Mouse (Mus musculus) spleen, adult 2 months (tissue): ENCODE measurements around the gene Anapc2. TPM values are rescaled to one million over a fixed set of nuclear protein-coding genes. Genes with fewer than 3 reads are reported as not detected.

ENCODE experiments used
- DNase-seq, 2 experiments: peaks; one replicate each; pipeline versions ENCODE4 v3.0.0 to v3.0.0-alpha.2; 2012 to 2021; ENCODE audit warnings: low spot score in 2 of 2, low read depth in 1 of 2
- H3K27ac ChIP-seq: fragments of 200-500 bp; 2 replicates; pipeline ENCODE4 v1.5.1; 2012; ENCODE audit warnings: low read length, inconsistent platforms; ENCODE audit not compliant: insufficient read depth
- H3K27me3 ChIP-seq: fragments of 200-500 bp; 2 replicates; pipeline ENCODE4 v1.6.1; 2012; ENCODE audit warnings: mild to moderate bottlenecking, moderate library complexity, low read length, inconsistent platforms; ENCODE audit not compliant: control insufficient read depth, insufficient read depth
- H3K36me3 ChIP-seq: fragments of 200-500 bp; 2 replicates; pipeline ENCODE4 v1.6.1; 2012; ENCODE audit warnings: mild to moderate bottlenecking, low read length, inconsistent platforms; ENCODE audit not compliant: control insufficient read depth, insufficient read depth
- H3K4me1 ChIP-seq: fragments of 200-500 bp; 2 replicates; pipeline ENCODE4 v1.6.1; 2011; ENCODE audit warnings: inconsistent platforms; ENCODE audit not compliant: control insufficient read depth, insufficient read depth, insufficient read length
- H3K4me3 ChIP-seq: fragments of 200-500 bp; 2 replicates; pipeline ENCODE4 v1.5.1; 2011; ENCODE audit warnings: mild to moderate bottlenecking, inconsistent platforms; ENCODE audit not compliant: insufficient read depth, insufficient read length; ENCODE audit errors: extremely low read depth
- CTCF ChIP-seq: fragments of 200-500 bp; IDR thresholded peaks from 2 replicates; pipeline ENCODE4 v1.5.1; 2011; ENCODE audit warnings: mild to moderate bottlenecking, inconsistent platforms; ENCODE audit not compliant: insufficient read depth, insufficient read length, insufficient replicate concordance; ENCODE audit errors: extremely low read depth
- POLR2A ChIP-seq: fragments of 200-500 bp; IDR thresholded peaks from 2 replicates; pipeline ENCODE4 v1.6.1; 2011; ENCODE audit warnings: low read depth, low read length, inconsistent platforms
- WGBS: fragments of 180-500 bp; shearing (Covaris S2); methylation state at CpG from one replicate; pipeline ENCODE4 v1.1.7; 2018; 5-methylcytosine and 5-hydroxymethylcytosine counted together
- polyA plus RNA-seq: library from polyadenylated mRNA; depleted of rRNA; stranded (reverse); fragments of >200 nt; gene quantifications from 2 replicates; pipeline ENCODE4 v1.2.3, GENCODE M21; 2012

The Anapc2 gene
- polyA plus RNA-seq, 1 experiment, result 55.7 TPM

DNA sequence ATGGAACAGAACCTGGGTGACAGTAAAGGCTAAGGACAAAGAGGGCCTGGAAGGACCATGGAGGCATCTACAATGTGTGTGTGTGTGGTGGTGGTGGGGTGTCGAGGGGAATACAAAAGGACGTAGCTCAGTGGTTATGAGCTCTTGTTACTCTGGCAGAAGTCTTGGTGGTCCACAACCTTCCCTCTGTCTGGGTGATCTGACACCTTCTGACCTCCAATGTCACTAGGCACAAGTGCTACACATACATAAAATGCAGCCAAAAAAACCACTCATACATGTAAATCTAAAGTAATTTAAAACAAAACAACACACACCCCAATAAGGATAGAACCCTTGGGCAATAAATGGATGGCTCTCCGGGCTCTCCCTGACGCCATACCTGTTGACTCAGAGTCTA lies 44.9 kb upstream of the Anapc2 start:
- no peak overlapping the region for H3K27ac ChIP-seq
- H3K27me3 ChIP-seq, result no peaks in the 10 kb centered on the region
- no peaks in the 10 kb centered on the region for H3K36me3 ChIP-seq
- TF ChIP-seq POLR2A (no peak), CTCF (no peak)
- 97% methylated on average over 4 of the region's 4 CpGs for WGBS
- H3K4me3 ChIP-seq, result no peak overlapping the region
- DNase-seq, result no peak
- H3K4me1 ChIP-seq, result peaks cover 8% of the 10 kb centered on the region; the same call in 1 of the 2 replicates

- peaks cover 7% of the 10 kb centered on the region; the same call in 1 of the 2 replicates for H3K4me1 ChIP-seq
- no peaks in the 10 kb centered on the region for H3K36me3 ChIP-seq
- peak; percentile 88; the same call in 1 of the 2 replicates for TF ChIP-seq CTCF
- no peak for TF ChIP-seq POLR2A
- H3K27ac ChIP-seq, result peak overlapping the region; percentile 62
- peak; percentile 84 to 85 for DNase-seq
- peak overlapping the region; percentile 39; the same call in 1 of the 2 replicates for H3K4me3 ChIP-seq
- 1% methylated on average over 7 of the region's 7 CpGs for WGBS
- no peaks in the 10 kb centered on the region for H3K27me3 ChIP-seq
Measured at GRCm38 (mm10) chr2:25228431-25228889, 43.8 kb upstream of the Anapc2 start.

GRCm38 (mm10) chr2:25228995-25229530 lies 43.2 kb upstream of the Anapc2 start:
- no peaks in the 10 kb centered on the region for H3K36me3 ChIP-seq
- peaks cover 3% of the 10 kb centered on the region; the same call in 1 of the 2 replicates for H3K4me1 ChIP-seq
- no peak for DNase-seq
- no peaks in the 10 kb centered on the region; the same call in 1 of the 2 replicates for H3K27me3 ChIP-seq
- no peak overlapping the region for H3K4me3 ChIP-seq
- WGBS, result 79% methylated on average over 6 of the region's 6 CpGs
- TF ChIP-seq POLR2A (no peak), CTCF (no peak)
- 0 out of 2 replicates have a peak overlapping the region, but pooled peaks have one; percentile 27 for H3K27ac ChIP-seq

DNA sequence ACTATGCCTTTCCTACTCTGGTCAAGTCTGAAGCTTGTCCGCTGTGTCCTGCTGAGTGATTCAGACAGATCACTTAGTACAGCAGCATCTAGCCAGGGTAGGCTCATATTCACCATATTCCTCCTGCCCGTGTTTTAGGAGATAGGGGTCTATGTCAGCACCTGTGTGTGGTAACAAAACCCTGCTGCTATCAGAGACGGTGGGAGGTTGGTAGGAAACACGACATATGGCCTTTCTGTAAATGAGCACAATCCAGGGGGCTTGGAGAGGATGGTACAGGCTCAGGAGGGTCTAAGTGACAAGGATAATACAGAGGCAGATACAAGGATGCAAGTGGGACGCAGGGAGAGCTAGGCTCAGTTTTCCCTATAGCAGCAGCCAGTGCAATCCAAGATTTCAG lies 42.7 kb upstream of the Anapc2 start:
- WGBS, result 91% methylated on average over 5 of the region's 5 CpGs
- TF ChIP-seq CTCF (no peak), POLR2A (no peak)
- peaks cover 3% of the 10 kb centered on the region; the same call in 1 of the 2 replicates for H3K4me1 ChIP-seq

GRCm38 (mm10) chr2:25230581-25230980 lies 41.7 kb upstream of the Anapc2 start:
- DNase-seq, result no peak
- WGBS, result 89% methylated on average over 7 of the region's 7 CpGs
- no peak for TF ChIP-seq POLR2A
- no peak for TF ChIP-seq CTCF
- peaks cover 3% of the 10 kb centered on the region; the same call in 1 of the 2 replicates for H3K4me1 ChIP-seq
- no peak overlapping the region for H3K4me3 ChIP-seq
- no peak overlapping the region for H3K27ac ChIP-seq
- H3K27me3 ChIP-seq, result no peaks in the 10 kb centered on the region; the same call in 1 of the 2 replicates
- no peaks in the 10 kb centered on the region for H3K36me3 ChIP-seq

More for the DNA sequence above, 42.7 kb upstream of the Anapc2 start:
- no peaks in the 10 kb centered on the region for H3K36me3 ChIP-seq
- no peaks in the 10 kb centered on the region; the same call in 1 of the 2 replicates for H3K27me3 ChIP-seq
- no peak for DNase-seq
- no peak overlapping the region for H3K4me3 ChIP-seq
- no peak overlapping the region for H3K27ac ChIP-seq

DNA sequence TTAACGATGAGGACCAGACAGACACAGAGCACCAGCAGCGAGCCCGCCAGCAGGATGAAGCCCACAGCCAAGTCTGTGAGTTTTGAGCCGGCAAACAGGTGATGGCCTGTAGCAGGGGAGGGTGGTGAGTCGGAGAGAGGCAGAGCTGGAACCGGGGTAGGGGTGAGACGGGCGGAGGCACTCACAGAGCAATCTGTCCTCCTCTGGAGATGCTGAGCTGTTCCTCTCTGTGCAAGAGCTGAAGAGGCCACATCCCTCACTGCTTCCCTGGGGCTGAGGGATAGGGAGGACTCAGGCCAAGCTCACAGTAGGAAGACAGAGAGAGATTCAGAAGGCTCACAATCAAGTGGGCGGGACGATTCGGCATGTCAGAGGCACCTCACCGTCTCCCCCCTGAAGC lies 41.2 kb upstream of the Anapc2 start:
- H3K4me3 ChIP-seq, result no peak overlapping the region
- WGBS, result 89% methylated on average over 12 of the region's 12 CpGs
- no peaks in the 10 kb centered on the region for H3K36me3 ChIP-seq
- H3K4me1 ChIP-seq, result peaks cover 3% of the 10 kb centered on the region; the same call in 1 of the 2 replicates
- H3K27me3 ChIP-seq, result no peaks in the 10 kb centered on the region; the same call in 1 of the 2 replicates
- DNase-seq, result no peak
- no peak for TF ChIP-seq POLR2A
- TF ChIP-seq CTCF, result no peak
- H3K27ac ChIP-seq, result no peak overlapping the region

DNA sequence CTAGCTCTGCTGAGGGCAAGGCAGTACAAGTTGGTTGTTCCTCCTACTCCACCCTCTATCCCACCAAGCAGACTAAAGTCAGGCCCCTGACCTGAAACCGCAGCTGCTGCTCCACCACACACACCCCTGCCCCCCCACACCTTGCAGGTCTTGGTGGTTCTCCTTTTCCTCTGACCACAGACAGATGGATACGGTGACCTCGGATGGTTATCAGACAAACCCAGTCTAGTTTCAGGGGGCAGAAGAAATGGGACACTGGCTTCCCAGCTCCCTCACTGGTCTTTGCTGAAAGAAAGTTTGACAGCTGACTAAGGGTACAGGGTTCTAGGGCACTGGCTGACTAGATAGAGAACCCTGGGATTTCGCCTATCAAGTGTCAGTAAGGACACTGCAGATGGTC lies 38.9 kb upstream of the Anapc2 start:
- Histone ChIP-seq H3K36me3 (no peaks in the 10 kb centered on the region), H3K4me3 (no peak overlapping the region), H3K27ac (no peak overlapping the region), H3K27me3 (no peaks in the 10 kb centered on the region; the same call in 1 of the 2 replicates), H3K4me1 (peaks cover 3% of the 10 kb centered on the region; the same call in 1 of the 2 replicates)
- TF ChIP-seq CTCF (no peak), POLR2A (no peak)
- DNase-seq, result no peak
- WGBS, result 10% methylated on average over 4 of the region's 4 CpGs
